Mouse (Mus musculus): Measurements from ENCODE around the gene Nfam1. TPM values are rescaled to one million over a fixed set of nuclear protein-coding genes. Genes with fewer than 3 reads are reported as not detected.

Gene Nfam1
- polyA plus RNA-seq, 1 experiment from 2014 or later: 4.3 TPM

GRCm38 (mm10) chr15:83036089-83036488, 3.0 kb upstream of the Nfam1 start:
- H3K27ac ChIP-seq (replicated peaks): no peak overlapping the region
- peaks cover 91% of the 10 kb centered on the region for H3K27me3 ChIP-seq (ENCODE audit: low read depth, poor library complexity, severe bottlenecking)
- 66% methylated on average over 7 of the region's 7 CpGs for WGBS
- H3K9me3 ChIP-seq (replicated peaks): no peaks in the 10 kb centered on the region
- no peak for DNase-seq (ENCODE audit: low spot score)
- no peak overlapping the region for H3K4me3 ChIP-seq
- peaks cover 59% of the 10 kb centered on the region for H3K4me1 ChIP-seq
- no peaks in the 10 kb centered on the region for H3K36me3 ChIP-seq

GRCm38 (mm10) chr15:83034275-83034977, 1.3 kb upstream of the Nfam1 start:
- no peaks in the 10 kb centered on the region for H3K9me3 ChIP-seq (replicated peaks)
- peak overlapping the region; percentile 32 for H3K4me3 ChIP-seq
- DNase-seq (ENCODE audit: low spot score): peak; percentile 50
- no peaks in the 10 kb centered on the region for H3K36me3 ChIP-seq
- H3K27me3 ChIP-seq (ENCODE audit: low read depth, poor library complexity, severe bottlenecking): peaks cover 77% of the 10 kb centered on the region
- peaks cover 63% of the 10 kb centered on the region for H3K4me1 ChIP-seq
- 9% methylated on average over 17 of the region's 17 CpGs for WGBS
- H3K27ac ChIP-seq (replicated peaks): peak overlapping the region; percentile 69

GRCm38 (mm10) chr15:83030884-83031283, 2.2 kb downstream of the Nfam1 start:
- 67% methylated on average over 4 of the region's 4 CpGs for WGBS

GRCm38 (mm10) chr15:83029725-83030718, 3.1 kb downstream of the Nfam1 start:
- H3K9me3 ChIP-seq (replicated peaks): no peaks in the 10 kb centered on the region
- 27% methylated on average over 11 of the region's 11 CpGs for WGBS
- DNase-seq (ENCODE audit: low spot score): peak; percentile 79
- H3K4me3 ChIP-seq: peak overlapping the region; percentile 25
- peaks cover 77% of the 10 kb centered on the region for H3K27me3 ChIP-seq (ENCODE audit: low read depth, poor library complexity, severe bottlenecking)
- peaks cover 92% of the 10 kb centered on the region for H3K4me1 ChIP-seq
- H3K36me3 ChIP-seq: no peaks in the 10 kb centered on the region
- peak overlapping the region; percentile 85 for H3K27ac ChIP-seq (replicated peaks)

More at GRCm38 (mm10) chr15:83030884-83031283, 2.2 kb downstream of the Nfam1 start:
- Histone ChIP-seq H3K4me3 (no peak overlapping the region), H3K27ac (replicated peaks) (peak overlapping the region; percentile 85), H3K36me3 (no peaks in the 10 kb centered on the region), H3K4me1 (peaks cover 86% of the 10 kb centered on the region), H3K27me3 (ENCODE audit: low read depth, poor library complexity, severe bottlenecking) (peaks cover 77% of the 10 kb centered on the region), H3K9me3 (replicated peaks) (no peaks in the 10 kb centered on the region)
- no peak for DNase-seq (ENCODE audit: low spot score)

- WGBS: 58% methylated on average over 8 of the region's 8 CpGs
- H3K9me3 ChIP-seq (replicated peaks): no peaks in the 10 kb centered on the region
- peaks cover 74% of the 10 kb centered on the region for H3K27me3 ChIP-seq (ENCODE audit: low read depth, poor library complexity, severe bottlenecking)
- no peak for DNase-seq (ENCODE audit: low spot score)
- no peak overlapping the region; the same call in 1 of the 2 replicates for H3K4me3 ChIP-seq
- H3K36me3 ChIP-seq: no peaks in the 10 kb centered on the region
- H3K27ac ChIP-seq (replicated peaks): peak overlapping the region; percentile 68
- peaks cover 73% of the 10 kb centered on the region for H3K4me1 ChIP-seq
These were observed 7.0 kb downstream of the Nfam1 start for GRCm38 (mm10) chr15:83026129-83026528.

GRCm38 (mm10) chr15:83025041-83025760, 7.9 kb downstream of the Nfam1 start:
- Histone ChIP-seq H3K27me3 (ENCODE audit: low read depth, poor library complexity, severe bottlenecking) (peaks cover 75% of the 10 kb centered on the region), H3K4me1 (peaks cover 63% of the 10 kb centered on the region), H3K36me3 (no peaks in the 10 kb centered on the region), H3K9me3 (replicated peaks) (no peaks in the 10 kb centered on the region), H3K4me3 (no peak overlapping the region), H3K27ac (replicated peaks) (peak overlapping the region; percentile 68)
- peak; percentile 48 for DNase-seq (ENCODE audit: low spot score)
- 19% methylated on average over 25 of the region's 25 CpGs for WGBS

- Histone ChIP-seq H3K9me3 (replicated peaks) (no peaks in the 10 kb centered on the region), H3K27ac (replicated peaks) (no peak overlapping the region), H3K27me3 (ENCODE audit: low read depth, poor library complexity, severe bottlenecking) (peaks cover 74% of the 10 kb centered on the region), H3K4me1 (peaks cover 50% of the 10 kb centered on the region), H3K4me3 (no peak overlapping the region), H3K36me3 (no peaks in the 10 kb centered on the region)
- no peak for DNase-seq (ENCODE audit: low spot score)
- 19% methylated on average over 8 of the region's 8 CpGs for WGBS
These were observed 10.2 kb downstream of the Nfam1 start for GRCm38 (mm10) chr15:83022947-83023346.

- WGBS: 13% methylated on average over 15 of the region's 15 CpGs
- peak overlapping the region; percentile 74 for H3K27ac ChIP-seq (replicated peaks)
These were observed 22.0 kb downstream of the Nfam1 start for GRCm38 (mm10) chr15:83010990-83011664.

GRCm38 (mm10) chr15:83010423-83010822, 22.7 kb downstream of the Nfam1 start:
- Histone ChIP-seq H3K27me3 (ENCODE audit: low read depth, poor library complexity, severe bottlenecking) (peaks cover 89% of the 10 kb centered on the region), H3K4me3 (no peak overlapping the region; the same call in 1 of the 2 replicates), H3K4me1 (peaks cover 66% of the 10 kb centered on the region), H3K36me3 (no peaks in the 10 kb centered on the region), H3K9me3 (replicated peaks) (no peaks in the 10 kb centered on the region), H3K27ac (replicated peaks) (peak overlapping the region; percentile 74; the same call in 1 of the 2 replicates)
- DNase-seq (ENCODE audit: low spot score): no peak
- 7% methylated on average over 8 of the region's 8 CpGs for WGBS

More at GRCm38 (mm10) chr15:83010990-83011664, 22.0 kb downstream of the Nfam1 start:
- Histone ChIP-seq H3K27me3 (ENCODE audit: low read depth, poor library complexity, severe bottlenecking) (peaks cover 86% of the 10 kb centered on the region), H3K9me3 (replicated peaks) (no peaks in the 10 kb centered on the region), H3K36me3 (no peaks in the 10 kb centered on the region), H3K4me3 (no peak overlapping the region; the same call in 1 of the 2 replicates), H3K4me1 (peaks cover 69% of the 10 kb centered on the region)
- peak; percentile 61 for DNase-seq (ENCODE audit: low spot score)

- 94% methylated on average over 6 of the region's 6 CpGs for WGBS
- peaks cover 66% of the 10 kb centered on the region for H3K4me1 ChIP-seq
These were observed 23.6 kb downstream of the Nfam1 start for GRCm38 (mm10) chr15:83009532-83009931.

GRCm38 (mm10) chr15:83008761-83009423, 24.2 kb downstream of the Nfam1 start:
- Histone ChIP-seq H3K4me1 (peaks cover 63% of the 10 kb centered on the region), H3K9me3 (replicated peaks) (no peaks in the 10 kb centered on the region), H3K36me3 (no peaks in the 10 kb centered on the region), H3K4me3 (no peak overlapping the region), H3K27ac (replicated peaks) (0 out of 2 replicates have a peak overlapping the region, but pooled peaks have one; percentile 13), H3K27me3 (ENCODE audit: low read depth, poor library complexity, severe bottlenecking) (peaks cover 81% of the 10 kb centered on the region)
- DNase-seq (ENCODE audit: low spot score): no peak
- 88% methylated on average over 13 of the region's 13 CpGs for WGBS

More at GRCm38 (mm10) chr15:83009532-83009931, 23.6 kb downstream of the Nfam1 start:
- Histone ChIP-seq H3K27me3 (ENCODE audit: low read depth, poor library complexity, severe bottlenecking) (peaks cover 82% of the 10 kb centered on the region), H3K27ac (replicated peaks) (0 out of 2 replicates have a peak overlapping the region, but pooled peaks have one; percentile 13), H3K4me3 (no peak overlapping the region), H3K36me3 (no peaks in the 10 kb centered on the region), H3K9me3 (replicated peaks) (no peaks in the 10 kb centered on the region)
- no peak for DNase-seq (ENCODE audit: low spot score)
